Mouse (Mus musculus): Measurements from ENCODE around the gene Ptpn3. TPM values are rescaled to one million over a fixed set of nuclear protein-coding genes. Genes with fewer than 3 reads are reported as not detected.

Ptpn3 gene
- polyA plus RNA-seq (2014; fragmentation: Illumina TruSeq; extraction: RNeasy Lipid Tissue Mini Kit (QIAGEN cat#74804); ENCODE audit: low read depth, low replicate concordance) = 0.85 TPM

GRCm38 (mm10) chr4:57301410-57302313 lies at the start of gene Ptpn3:
Gene Ptpn3 (minus strand): TSS chr4:57301837.

GRCm38 (mm10) chr4:57143026-57143937 lies 158.4 kb downstream of the Ptpn3 start, which contains the start of gene Epb41l4b:
Gene Epb41l4b (minus strand): TSS chr4:57143437.

Other genes starting within 250 kb of the Ptpn3 start
- gene Epb41l4b, start 158.4 kb downstream of the Ptpn3 start, polyA plus RNA-seq (2014; fragmentation: Illumina TruSeq; extraction: RNeasy Lipid Tissue Mini Kit (QIAGEN cat#74804); ENCODE audit: low read depth, low replicate concordance) = 5.1 TPM
- 1.8 TPM for gene Palm2, start 132.4 kb upstream of the Ptpn3 start, polyA plus RNA-seq (2014; fragmentation: Illumina TruSeq; extraction: RNeasy Lipid Tissue Mini Kit (QIAGEN cat#74804); ENCODE audit: low read depth, low replicate concordance)